Mouse (Mus musculus): ENCODE data around the gene Ccr3. TPM values are rescaled to one million over a fixed set of nuclear protein-coding genes. Genes with fewer than 3 reads are reported as not detected.
A peak's percentile ranks its signal among the peaks of the same experiment; 100 is the strongest.
"Not testable (repeated sequence)": the region's sequence is repeated elsewhere in the genome, so short reads cannot be mapped to it uniquely, and the experiment has no call there.

Ccr3 gene
- total RNA-seq (2021), result 0.33 TPM in 1 of 2 replicates, not detected in the other
- long read RNA-seq, experiment 1, result 0 reads
- long read RNA-seq, experiment 2, result 0 reads

DNA sequence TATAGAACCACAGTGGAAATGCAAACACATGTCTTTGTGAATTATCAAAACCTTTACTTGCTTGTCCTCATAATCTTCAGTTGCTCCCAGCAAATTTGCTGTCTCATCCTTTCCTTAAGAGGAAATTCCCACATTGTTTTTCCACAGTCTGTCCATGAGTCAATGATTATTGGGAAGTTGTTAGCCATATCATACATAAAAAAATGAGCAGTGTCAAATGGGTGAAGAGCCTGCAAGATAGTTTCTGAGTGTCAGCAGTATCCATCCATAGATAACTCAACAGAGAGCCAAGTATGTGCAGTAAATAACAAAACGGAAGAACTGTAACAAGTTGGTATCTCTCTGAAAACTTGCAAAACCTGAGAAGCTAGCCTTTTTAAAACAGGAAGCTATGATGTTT lies at the start of gene Ccr3:
Gene Ccr3 (plus strand): TSS at position 301 of the 400 bp plus-strand sequence.
- DNase-seq, result no peak

DNA sequence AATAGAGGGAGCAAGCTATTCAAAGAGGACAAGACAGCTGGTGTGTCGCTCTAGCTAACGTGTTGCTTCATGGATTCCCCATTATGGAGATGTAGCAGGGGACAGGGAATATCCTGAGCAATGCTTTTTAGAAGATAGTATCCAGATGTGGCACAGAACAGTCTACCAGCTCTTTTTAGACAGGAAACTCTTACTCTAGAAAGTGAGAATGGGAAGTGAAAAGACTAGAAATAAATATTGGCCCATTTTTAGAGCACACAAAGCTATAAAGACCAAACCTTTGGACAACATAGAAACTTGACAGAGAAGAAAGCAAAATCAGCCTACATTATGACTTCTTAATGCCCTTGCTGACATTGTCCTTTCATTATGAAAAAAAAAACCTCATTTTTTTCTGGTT lies 46.1 kb upstream of the Ccr3 start:
- no peak for DNase-seq

DNA sequence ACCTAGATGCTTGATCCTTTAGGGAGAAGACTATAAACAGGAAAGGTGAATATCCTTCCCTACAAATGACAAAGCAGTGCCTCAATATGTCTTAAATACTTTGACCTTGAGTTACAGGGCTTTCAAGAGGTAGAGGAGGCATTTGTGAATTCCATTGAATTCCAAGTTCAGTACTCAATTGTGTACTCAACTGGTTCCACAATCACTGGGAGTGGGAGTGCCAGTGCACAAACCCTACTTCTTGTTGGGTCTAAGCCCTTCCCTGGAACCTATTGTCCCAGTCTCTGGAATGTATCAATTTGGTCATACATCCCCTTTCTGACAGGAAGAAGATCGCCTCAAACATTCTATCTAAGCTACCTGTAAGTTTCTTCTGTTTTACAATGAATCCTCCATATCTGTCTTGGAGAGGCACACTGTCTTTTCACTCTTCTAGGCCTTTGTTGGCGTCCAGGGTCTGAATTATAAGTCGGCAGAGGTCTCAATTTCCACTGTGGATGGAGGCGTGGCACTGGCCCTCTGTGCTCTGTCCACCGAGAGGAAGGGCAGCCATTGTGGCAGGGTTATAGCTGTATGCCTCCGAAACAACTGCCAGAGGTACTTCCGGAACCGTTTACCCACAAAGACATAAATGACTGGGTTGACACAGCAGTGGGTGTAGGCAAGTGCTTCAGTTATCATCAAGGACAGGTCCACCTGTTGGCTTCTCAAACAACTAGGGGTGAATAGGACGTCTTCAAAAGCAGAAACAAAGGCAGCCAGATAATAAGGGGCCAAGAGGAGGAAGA lies 44.7 kb upstream of the Ccr3 start:
- no peak for DNase-seq

DNA sequence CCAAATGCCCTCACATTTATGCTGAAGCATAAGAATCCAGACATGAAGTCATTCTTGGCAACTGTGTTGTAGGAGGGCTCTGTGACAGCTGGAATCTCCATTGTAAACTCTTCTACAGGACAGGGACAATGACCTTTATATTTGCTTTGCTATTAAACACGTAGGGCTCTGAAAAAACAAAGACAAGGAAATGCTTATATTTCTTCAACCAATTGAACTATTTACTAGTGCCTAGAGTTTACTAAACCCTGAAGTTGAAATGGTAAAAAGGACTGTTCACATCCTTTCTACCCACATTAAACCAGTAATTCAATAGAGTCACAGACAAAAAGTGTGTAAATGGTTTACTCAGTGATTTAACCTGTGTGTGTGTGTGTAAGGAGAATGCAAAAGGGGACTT lies 43.5 kb upstream of the Ccr3 start, which contains the start of gene Ccr1l1:
Gene Ccr1l1 (minus strand): TSS at position 101 of the 400 bp plus-strand sequence.
- no peak for DNase-seq

DNA sequence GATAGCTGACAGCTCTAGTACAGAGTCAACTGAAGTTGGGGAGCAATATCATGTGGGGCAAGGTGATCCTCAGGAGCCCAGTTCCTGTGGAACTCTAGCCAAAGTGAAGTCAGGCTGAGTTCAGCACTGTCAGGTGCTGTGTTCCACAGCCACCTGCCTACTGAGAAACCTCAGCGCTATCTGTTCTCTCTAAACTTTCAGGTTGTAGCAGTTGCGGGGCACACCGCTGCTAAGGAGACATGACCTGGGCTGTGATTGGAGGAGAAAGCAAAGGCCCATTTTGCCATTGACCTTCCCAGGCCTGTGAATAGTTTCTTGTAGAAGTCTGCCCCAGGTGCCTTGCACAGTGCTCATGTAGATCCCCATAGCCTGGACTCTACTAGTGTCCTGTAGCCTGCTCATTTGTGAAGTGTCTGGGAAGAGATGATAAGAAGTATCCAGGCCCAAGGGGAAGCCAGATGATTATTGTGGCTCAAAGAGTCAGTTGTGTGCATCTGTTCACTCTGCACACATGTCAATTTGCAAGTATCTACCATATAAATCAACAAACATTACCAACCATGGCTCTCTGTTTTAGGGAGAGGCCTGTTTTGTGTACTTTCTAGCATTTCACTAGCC lies 40.8 kb upstream of the Ccr3 start:
- not testable (repeated sequence) for DNase-seq

DNA sequence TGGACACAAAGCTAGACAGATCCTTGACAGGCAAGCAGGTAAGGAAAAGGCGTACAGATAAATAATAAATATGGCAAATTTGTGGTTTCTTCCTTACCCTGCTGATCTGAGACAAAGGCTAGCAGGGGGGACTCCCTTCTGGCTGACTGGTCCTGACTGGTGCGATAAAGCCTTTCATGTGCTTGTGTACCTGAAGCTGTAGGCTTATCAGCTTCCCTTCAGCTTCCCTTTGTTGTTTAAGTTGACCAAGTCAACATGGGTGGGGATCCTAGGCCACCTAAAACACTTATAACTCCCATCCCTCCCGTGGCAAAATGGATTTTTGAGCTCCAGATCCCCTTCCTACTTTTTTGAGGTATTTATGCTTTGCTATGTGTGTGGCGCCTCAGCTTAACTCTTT lies 39.9 kb upstream of the Ccr3 start:
- DNase-seq, result no peak

DNA sequence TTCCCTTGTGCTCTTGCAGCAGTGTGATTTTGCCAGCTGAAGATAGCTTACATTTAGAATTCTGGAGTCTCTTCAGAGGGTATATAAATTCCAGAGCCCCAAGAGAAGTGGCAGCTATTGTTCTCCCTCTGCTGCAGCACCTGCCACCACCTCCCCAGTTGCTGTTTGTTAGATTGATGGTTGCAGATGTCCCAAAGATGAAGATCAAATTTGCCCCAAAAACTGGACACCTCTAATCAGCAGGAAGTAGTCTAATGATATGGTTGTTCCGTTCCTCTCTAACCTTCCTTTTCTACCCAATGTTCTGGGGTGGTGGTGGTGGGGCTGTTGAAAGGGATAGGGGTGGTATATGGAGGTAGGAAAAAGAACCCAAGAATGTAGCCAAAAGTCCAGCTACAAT lies 39.1 kb upstream of the Ccr3 start:
- no peak for DNase-seq

DNA sequence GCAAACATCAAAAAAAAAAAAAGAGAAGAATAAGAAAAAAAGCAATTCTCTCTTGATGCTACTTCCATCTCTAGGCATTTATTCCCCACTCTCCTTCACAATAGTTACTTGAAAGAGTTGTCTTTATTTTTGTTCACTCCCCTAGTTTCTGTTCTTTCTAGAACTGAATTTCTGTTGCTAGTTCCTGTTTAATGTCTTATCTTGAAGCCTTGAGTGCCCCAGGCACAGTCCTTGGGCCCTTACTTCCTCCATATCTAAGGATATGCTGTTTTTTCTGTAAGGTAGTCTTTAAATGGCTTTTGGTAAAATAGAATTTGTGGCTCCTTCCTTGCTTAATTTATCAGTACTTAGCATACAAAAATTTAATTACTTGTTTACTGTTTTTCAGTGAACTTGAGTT lies 36.8 kb upstream of the Ccr3 start:
- no peak for DNase-seq

DNA sequence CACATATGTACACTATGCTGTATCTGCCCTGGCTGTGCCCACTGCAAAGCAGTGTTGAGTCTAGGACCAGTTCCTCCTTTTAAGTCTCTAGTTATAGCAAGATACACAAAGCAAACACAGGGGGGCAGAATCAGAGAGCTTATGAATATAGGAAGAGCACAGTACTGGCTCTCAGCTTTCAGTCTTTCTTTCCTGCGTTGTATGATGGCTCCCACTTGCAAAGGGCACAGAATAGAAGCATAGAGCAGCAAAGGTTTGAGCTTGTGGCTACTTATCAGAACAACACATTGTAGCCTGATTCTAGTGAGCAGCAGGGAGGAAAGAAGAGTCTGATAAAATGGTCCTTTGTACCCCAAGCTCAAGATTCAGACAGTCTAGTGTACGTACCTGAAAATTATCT lies 35.6 kb upstream of the Ccr3 start:
- DNase-seq, result peak; percentile 21

DNA sequence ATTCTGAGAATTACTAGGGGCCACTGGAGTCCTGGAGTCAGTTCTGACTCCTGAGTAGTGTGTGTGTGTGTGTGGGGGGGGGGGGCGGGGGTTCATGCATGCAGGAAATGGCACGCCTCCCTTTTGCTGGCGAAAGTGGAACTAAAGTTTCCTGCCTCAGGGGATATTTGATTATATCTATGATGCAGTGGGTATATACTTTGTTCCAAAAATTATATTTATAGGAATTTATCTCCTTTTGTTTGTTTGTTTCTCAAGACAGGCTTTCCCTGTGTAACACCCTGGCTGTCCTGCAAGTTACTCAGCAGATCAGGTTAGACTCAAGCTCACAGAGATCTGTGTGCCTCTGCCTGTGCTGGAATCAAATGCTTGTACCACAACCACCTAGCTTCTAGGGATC lies 32.1 kb upstream of the Ccr3 start:
- DNase-seq, result no peak

DNA sequence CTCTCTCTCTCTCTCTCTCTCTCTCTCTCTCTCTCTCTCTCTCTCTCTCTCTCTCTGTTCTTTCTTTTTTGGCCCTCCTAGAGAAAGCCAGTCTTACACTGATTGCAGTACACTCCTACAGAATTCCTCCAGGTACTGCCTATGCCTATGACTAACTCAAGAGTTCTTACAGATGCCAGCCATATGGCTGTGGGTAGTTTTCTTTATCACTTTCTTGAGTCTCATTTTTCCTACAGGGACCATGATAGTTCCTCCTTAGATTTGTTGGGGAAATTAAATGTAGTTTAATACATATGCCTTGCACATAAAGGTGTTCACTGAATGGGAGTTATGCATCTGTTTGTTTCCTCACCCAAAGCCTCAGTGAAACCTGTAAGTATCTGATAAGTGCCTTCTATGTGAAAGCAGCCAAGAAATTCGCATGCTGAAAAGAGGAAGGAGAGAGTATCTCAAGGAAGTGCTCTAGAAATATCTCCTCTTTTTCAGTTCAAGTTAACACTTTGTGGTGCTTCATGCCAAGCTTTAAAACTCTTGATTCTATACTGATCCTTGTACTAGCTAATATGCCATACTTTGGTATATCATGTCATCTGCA lies 30.4 kb upstream of the Ccr3 start:
- DNase-seq, result no peak

DNA sequence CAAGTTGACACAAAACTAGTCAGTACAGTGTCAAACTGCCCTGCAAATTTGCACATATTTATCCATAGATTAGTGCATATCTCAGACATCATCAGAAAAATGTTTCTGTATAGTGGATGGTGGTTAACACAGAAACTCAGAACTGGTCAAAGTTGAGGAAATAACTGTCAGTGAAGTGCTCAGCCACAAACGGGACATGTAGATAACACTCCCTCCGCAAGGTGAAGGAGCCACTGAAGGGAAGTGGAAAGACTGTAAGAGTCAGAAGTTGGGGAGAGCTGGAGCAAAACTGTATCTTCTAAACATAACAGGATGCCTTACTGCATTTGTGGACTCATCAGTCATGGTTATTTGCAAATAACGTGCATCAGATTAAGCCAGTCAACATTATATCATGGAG lies 24.1 kb upstream of the Ccr3 start:
- no peak for DNase-seq

DNA sequence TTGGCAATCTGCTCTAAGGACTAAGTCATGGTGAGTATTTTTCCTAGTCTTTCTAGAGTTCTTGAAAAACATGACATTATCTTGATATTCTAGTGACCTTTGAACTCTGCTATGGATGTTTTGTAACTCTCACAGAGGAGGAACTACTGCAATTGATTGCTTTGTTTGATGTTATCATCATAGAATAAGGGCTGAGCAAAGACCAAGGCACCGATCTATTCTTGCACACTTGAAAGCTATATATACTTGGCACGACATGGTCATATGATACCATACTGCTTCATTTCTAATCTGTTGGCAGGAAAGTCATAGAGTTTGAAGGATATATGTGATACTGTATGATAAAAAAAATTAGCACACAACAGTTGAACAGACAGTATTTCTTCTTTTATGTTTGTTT lies 22.0 kb upstream of the Ccr3 start:
- no peak for DNase-seq

DNA sequence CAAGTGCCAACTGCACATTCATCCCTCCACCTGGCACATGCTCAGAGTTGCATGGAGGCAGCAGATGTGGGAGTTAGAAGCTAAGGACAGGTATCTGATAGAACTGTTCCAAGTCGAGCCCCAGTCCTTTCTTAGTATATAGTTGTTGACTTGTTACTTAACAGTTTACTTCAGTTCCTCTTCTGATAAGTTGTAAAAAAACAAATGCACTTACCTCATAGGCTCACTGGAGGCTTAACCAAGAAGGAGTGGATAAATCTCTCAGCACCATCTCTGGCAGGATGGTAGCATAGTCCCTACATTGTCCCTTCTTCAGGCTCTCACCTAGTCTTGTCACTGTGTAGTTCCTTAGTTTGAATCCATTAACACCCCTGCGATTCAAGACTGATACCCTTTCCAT lies 9.1 kb upstream of the Ccr3 start:
- no peak for DNase-seq

DNA sequence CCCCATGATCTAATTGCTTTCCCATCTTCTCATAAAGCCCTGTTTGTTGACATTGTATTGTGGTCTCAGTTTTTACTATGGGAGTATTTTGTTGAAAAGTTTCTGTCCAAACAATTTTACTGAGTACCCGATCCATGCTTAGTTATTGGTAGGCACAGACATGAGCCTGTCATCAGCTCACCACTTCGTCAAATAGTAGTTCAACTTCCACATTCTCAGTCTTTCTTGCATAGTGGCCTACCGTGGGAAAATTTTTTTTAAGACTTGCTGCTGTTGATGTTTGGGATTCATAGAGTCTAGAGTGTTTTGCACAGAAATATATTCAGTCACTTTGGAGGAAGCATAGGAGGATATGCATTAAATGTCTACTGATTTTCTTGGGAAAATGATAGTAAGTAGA lies 8.5 kb upstream of the Ccr3 start:
- DNase-seq, result no peak

DNA sequence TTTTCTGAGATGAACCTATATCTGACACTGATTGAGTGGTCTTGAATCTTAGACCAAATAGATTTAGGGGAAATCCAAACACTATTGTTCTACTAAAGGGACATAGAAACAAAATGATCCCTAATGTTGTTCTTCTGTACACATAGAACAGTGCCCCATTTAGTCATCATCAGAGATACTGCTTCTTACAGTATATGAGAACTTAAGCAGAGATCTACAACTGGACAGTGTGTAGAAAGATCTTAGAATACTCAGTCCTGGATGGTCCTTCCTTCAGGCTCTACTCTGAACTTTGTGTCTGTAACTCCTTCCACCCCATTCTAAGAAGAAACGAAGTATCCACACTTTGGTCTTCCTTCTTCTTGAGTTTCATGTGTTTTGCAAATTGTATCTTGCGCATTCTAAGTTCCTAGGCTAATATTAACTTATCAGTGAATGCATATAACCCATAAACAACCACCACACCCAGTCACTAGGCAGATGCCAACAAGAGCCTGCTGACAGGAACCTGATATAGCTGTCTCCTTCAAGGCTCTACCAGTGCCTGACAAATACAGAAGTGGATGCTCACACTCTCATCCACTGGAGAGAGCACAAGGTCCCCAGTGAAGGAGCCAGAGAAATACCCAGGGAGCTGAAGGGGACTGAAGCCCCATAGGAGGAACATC lies 6.7 kb upstream of the Ccr3 start:
- DNase-seq, result no peak

DNA sequence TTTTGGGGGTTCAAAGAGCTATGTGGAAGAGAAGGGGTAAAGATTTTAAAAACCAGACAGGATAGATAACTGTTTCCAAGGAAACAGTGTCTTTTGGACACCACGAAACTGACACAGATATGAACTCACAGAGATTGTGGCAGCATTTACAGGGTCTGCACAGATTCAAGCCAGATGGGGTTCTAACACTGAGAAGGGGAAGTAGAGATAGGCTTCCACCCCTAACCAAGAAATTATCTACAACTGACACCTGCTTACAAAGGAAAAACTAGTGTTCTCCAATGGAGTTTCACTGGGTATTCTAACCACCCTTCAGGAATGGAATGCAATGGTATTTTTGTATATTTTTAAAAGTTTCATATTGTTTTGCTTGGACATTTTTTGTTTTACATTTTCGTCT lies 5.7 kb upstream of the Ccr3 start:
- no peak for DNase-seq

DNA sequence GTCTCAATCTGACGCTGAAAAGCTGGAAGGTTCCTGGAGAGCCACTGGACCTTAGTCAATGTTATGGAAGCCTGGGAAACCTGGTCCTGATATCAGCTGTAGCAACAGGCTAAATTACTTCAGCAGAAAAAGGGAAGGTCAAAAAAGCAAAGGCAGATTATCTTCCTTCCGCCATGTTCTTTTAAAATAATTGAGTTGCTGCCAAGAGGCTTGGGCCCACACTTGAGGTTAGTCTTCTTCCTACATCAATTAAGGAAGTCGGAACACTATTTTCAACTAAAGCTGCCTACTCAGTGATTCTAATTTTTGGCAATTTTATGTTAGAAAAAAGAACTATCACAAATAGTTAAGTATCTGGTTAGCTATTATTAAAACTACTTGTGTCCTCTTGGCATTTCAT lies 1.9 kb upstream of the Ccr3 start:
- DNase-seq, result no peak

DNA sequence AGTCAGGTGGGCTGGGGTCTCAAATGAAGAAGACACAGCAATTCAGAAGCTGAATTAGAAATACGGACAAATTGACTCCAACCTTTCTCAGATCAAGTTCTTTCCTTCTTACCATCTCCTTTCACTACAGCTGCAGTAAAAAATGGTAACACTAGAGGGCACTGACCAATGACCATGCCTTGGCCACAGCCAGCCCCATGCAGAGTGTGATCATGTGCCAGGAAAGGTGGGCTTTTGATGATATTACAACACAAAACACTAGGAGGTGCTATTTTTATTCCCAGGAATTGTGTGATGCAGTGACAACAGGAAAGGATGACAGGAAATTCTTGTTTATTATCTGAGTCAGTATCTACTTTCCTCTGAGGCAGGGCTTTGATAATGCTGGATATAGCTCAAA lies 11.6 kb downstream of the Ccr3 start:
- DNase-seq, result peak; percentile 19

DNA sequence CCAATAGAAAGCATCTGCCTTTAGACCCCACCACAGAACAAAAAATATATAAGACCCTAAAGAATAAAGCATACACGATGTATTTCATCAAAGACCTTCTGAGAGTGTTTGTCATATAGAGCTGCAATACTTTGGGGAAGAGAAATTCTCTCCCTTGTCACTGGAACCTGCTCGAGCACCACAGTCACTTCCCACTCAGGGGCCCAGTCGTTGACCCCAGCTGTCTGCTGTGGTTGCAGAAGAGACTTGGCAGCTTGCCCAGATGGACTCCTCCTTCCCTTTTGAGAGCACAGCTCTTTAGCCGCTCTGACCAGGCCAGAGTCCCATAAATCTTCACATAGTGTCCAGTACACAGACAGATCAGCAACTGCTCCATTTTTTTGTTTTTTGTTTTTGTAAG lies 15.9 kb downstream of the Ccr3 start:
- peak; percentile 75 for DNase-seq

DNA sequence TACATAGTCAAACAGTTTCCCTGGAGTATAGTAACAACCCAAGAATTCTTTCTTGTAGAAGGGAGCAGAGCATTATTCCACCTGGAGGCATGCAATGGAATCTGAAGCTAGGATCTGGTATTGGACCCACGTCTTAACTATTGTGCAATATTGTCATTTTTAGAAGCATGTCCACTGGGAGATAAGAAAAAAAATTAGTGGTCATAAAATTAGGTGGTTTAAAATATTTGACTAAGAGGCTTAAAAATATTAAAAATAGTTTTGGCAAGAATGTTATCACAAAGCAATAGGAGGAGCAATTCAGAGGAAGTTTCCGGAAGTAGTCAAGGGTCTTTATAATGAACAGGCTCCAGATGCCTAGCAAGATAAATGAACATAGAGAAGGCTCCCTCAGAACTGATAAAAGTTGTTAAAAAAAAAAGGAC lies 16.4 kb downstream of the Ccr3 start:
- DNase-seq, result no peak

DNA sequence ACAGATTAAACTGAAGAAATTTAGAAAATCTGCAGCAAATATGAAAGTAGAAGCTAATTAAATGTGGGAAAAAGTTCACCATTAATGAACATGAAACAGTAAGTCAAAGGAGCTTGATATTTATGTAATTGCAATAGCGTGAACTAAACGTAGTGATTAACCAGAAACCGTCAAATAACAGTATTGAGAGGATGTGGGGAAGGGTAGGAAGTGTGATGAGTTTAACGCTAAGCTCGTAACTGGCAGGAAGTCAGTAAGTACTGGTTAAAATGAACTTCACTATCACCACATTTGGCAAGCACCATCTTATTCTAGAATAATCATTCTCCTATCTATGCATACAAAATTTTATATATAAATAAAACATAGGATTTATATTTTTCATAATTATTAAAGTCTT lies 17.2 kb downstream of the Ccr3 start:
- DNase-seq, result no peak

DNA sequence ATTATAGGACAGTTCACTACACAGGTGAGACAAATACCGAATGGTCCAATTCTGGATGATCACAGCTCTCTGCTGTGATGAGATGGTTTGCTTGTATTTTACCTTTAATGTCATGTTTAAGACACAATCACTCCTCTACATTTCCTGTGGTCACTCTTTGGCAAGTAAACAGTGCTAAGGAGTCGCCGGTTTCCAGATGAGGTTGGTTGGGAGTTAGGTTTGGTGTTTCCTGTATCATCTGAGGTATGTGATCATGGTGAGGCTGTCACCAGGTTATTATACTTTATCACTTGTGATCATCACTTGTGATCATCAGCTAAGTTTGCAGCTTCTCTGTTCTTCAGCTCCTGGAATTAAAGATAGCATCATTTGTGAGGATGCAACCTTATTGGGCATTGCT lies 19.2 kb downstream of the Ccr3 start:
- no peak for DNase-seq

Measured in adrenal gland, postnatal 14 days (tissue).